Mouse (Mus musculus): ENCODE measurements around the gene Ripk4. TPM values are rescaled to one million over a fixed set of nuclear protein-coding genes. Genes with fewer than 3 reads are reported as not detected.

The Ripk4 gene
- polyA plus RNA-seq, 1 experiment from 2014 or later = 20.2 TPM

DNA sequence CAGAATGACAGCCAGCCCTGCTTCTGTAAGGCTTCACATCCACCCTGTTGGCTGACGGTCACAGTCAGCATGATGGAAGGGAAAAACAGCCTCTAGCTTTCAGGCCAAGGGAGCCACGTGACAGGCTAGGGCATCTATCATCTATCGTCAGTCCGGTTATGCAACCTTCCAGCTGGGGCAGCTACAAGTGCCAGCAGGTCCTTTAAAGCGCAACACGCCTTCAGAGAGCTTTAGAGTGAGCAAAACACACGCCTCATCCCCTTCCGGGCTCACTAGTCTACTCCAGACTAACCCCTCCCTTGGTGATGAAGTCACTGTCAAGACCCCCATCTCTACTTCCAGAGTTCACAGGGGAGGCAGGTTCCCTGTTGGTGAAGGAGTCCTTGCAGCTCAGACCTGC, 11.7 kb downstream of the Ripk4 start:
- WGBS = 20% methylated on average over 8 of the region's 8 CpGs
- no peak overlapping the region for H3K27ac ChIP-seq (ENCODE audit: low read length)

DNA sequence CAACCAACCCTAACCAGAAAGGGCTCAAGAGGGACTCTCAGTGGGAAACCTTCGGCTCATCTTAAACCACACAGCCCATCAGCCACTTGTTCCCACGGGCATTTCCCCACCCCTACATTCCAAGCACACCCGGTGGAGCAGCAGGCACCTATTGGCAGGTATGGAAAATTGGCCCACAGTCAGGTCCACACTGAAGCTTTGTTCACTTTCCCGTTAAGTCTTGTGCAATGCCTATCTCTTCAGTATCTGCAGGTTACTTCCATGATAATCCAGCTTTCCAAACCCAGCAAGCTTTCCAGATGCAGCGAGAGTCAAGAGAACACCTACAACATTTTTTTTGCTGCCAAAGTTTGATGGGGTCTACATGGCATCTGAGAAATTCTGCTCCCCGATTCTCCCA, 15.2 kb downstream of the Ripk4 start:
- ATAC-seq (no peak), DNase-seq (ENCODE audit: low spot score) (no peak)
- H3K4me3 ChIP-seq (ENCODE audit: low read depth, low read length) = no peak overlapping the region
- H3K27me3 ChIP-seq (replicated peaks; ENCODE audit: insufficient read depth, low read length) = no peaks in the 10 kb centered on the region
- no peak overlapping the region for H3K27ac ChIP-seq (ENCODE audit: low read length)
- H3K36me3 ChIP-seq (ENCODE audit: insufficient read depth, low read length) = no peaks in the 10 kb centered on the region
- 63% methylated on average over 6 of the region's 6 CpGs for WGBS
- no peaks in the 10 kb centered on the region for H3K9me3 ChIP-seq (ENCODE audit: low read length)
- no peak overlapping the region for H3K4me2 ChIP-seq (replicated peaks; ENCODE audit: low read depth, low read length)
- no peak overlapping the region for H3K9ac ChIP-seq (replicated peaks; ENCODE audit: low read depth)
- H3K4me1 ChIP-seq (ENCODE audit: insufficient read depth, low read depth, low read length) = peaks cover 4% of the 10 kb centered on the region; the same call in 1 of the 2 replicates
- TF ChIP-seq EP300 (IDR thresholded peaks at IDR 0.05) = no peak
- no peak for TF ChIP-seq CTCF (IDR thresholded peaks at IDR 0.05)

More for the DNA sequence above, 11.7 kb downstream of the Ripk4 start:
- peak; percentile 91 for DNase-seq (ENCODE audit: low spot score)
- Histone ChIP-seq H3K27me3 (replicated peaks; ENCODE audit: insufficient read depth, low read length) (no peaks in the 10 kb centered on the region), H3K4me2 (replicated peaks; ENCODE audit: low read depth, low read length) (no peak overlapping the region), H3K9me3 (ENCODE audit: low read length) (no peaks in the 10 kb centered on the region), H3K4me1 (ENCODE audit: insufficient read depth, low read depth, low read length) (peaks cover 4% of the 10 kb centered on the region; the same call in 1 of the 2 replicates), H3K36me3 (ENCODE audit: insufficient read depth, low read length) (no peaks in the 10 kb centered on the region), H3K4me3 (ENCODE audit: low read depth, low read length) (no peak overlapping the region), H3K9ac (replicated peaks; ENCODE audit: low read depth) (no peak overlapping the region)
- peak; percentile 92 for ATAC-seq
- no peak for TF ChIP-seq CTCF (IDR thresholded peaks at IDR 0.05)
- no peak for TF ChIP-seq EP300 (IDR thresholded peaks at IDR 0.05)

DNA sequence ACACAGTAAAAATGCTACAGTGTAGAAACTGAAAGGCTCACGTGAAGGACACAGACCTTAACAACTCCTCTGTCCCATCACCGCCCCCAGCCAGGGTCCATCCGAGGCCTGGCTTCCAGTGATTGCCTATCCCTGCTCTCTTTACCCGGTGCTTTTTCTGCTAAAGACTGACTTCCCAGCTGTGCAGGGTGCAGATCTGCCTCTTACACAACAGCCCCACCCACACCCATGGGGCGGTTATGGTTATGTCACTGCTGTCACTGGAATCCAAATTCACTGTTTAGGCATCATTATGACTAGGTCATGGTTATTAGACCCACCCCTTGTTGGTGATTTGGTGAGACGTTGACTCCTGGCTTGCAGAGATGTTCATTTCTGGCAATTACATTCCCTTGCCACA, 25.6 kb downstream of the Ripk4 start:
- H3K4me2 ChIP-seq (replicated peaks; ENCODE audit: low read depth, low read length) = no peak overlapping the region
- WGBS = 73% methylated on average over 6 of the region's 6 CpGs
- no peaks in the 10 kb centered on the region for H3K27me3 ChIP-seq (replicated peaks; ENCODE audit: insufficient read depth, low read length)
- H3K4me3 ChIP-seq (ENCODE audit: low read depth, low read length) = no peak overlapping the region
- H3K9ac ChIP-seq (replicated peaks; ENCODE audit: low read depth) = no peak overlapping the region
- H3K4me1 ChIP-seq (ENCODE audit: insufficient read depth, low read depth, low read length) = no peaks in the 10 kb centered on the region; the same call in 1 of the 2 replicates
- DNase-seq (ENCODE audit: low spot score) (no peak), ATAC-seq (no peak)
- no peaks in the 10 kb centered on the region for H3K36me3 ChIP-seq (ENCODE audit: insufficient read depth, low read length)
- TF ChIP-seq EP300 (IDR thresholded peaks at IDR 0.05) = no peak
- TF ChIP-seq CTCF (IDR thresholded peaks at IDR 0.05) = no peak
- H3K27ac ChIP-seq (ENCODE audit: low read length) = no peak overlapping the region
- H3K9me3 ChIP-seq (ENCODE audit: low read length) = no peaks in the 10 kb centered on the region

DNA sequence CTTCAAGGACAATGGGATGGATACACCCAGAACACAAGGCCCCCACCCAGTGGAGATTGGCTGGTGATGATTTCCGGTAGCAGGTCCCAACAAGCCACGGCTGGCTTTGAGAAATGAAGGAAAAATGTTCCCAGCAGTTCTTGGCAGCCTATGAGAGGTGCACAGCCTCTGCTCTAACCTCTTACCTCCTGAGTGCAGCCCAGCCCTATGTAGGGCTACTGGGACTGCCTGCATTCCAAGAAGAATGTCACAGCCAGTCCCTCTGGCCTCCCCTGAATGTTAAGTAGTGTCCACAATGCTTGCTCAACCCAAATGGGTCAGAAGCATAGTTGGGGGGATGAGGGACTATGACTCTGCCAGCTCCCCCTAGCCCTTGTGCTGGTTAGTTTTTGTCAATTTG, 27.0 kb downstream of the Ripk4 start:
- no peaks in the 10 kb centered on the region for H3K27me3 ChIP-seq (replicated peaks; ENCODE audit: insufficient read depth, low read length)
- peak; percentile 48 for TF ChIP-seq EP300 (IDR thresholded peaks at IDR 0.05)
- no peak for TF ChIP-seq CTCF (IDR thresholded peaks at IDR 0.05)
- H3K27ac ChIP-seq (ENCODE audit: low read length) = no peak overlapping the region
- H3K9me3 ChIP-seq (ENCODE audit: low read length) = no peaks in the 10 kb centered on the region
- H3K36me3 ChIP-seq (ENCODE audit: insufficient read depth, low read length) = no peaks in the 10 kb centered on the region
- H3K4me3 ChIP-seq (ENCODE audit: low read depth, low read length) = no peak overlapping the region
- peak; percentile 58 for DNase-seq (ENCODE audit: low spot score)
- H3K9ac ChIP-seq (replicated peaks; ENCODE audit: low read depth) = no peak overlapping the region
- ATAC-seq = peak; percentile 93
- 63% methylated on average over 2 of the region's 2 CpGs for WGBS
- H3K4me2 ChIP-seq (replicated peaks; ENCODE audit: low read depth, low read length) = no peak overlapping the region
- no peaks in the 10 kb centered on the region; the same call in 1 of the 2 replicates for H3K4me1 ChIP-seq (ENCODE audit: insufficient read depth, low read depth, low read length)

DNA sequence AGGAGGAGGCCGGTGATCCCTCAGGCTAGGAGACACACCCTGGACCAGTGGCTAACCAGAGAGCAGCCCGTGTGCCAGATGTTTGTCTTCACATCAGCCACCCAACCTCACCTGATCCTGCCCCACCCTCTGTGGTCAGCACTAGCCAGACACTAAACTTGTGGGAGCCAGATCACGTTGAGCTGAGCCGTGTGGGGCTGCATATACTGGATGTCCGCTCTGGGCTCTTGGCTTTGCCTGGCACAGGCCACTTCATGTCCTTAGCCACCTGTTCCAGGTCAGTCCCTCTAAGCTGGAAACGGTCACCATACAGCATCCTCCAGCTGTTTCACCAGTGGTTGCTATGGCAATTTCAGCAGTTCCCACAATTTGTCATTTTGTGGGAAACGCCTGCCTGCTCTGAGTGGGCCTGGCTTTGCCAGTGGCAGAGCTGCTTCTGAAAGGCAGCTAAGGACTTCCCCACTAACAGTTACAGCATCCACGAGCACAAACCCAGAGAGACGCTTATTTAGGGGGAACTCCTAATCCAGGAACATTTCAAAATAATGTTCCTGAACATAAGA, 28.7 kb downstream of the Ripk4 start:
- ATAC-seq (no peak), DNase-seq (ENCODE audit: low spot score) (no peak)
- Histone ChIP-seq H3K4me1 (ENCODE audit: insufficient read depth, low read depth, low read length) (no peaks in the 10 kb centered on the region; the same call in 1 of the 2 replicates), H3K4me3 (ENCODE audit: low read depth, low read length) (no peak overlapping the region), H3K4me2 (replicated peaks; ENCODE audit: low read depth, low read length) (no peak overlapping the region), H3K27me3 (replicated peaks; ENCODE audit: insufficient read depth, low read length) (no peaks in the 10 kb centered on the region), H3K27ac (ENCODE audit: low read length) (no peak overlapping the region), H3K36me3 (ENCODE audit: insufficient read depth, low read length) (no peaks in the 10 kb centered on the region), H3K9me3 (ENCODE audit: low read length) (no peaks in the 10 kb centered on the region), H3K9ac (replicated peaks; ENCODE audit: low read depth) (no peak overlapping the region)
- TF ChIP-seq EP300 (IDR thresholded peaks at IDR 0.05) = no peak
- TF ChIP-seq CTCF (IDR thresholded peaks at IDR 0.05) = no peak
- WGBS = 42% methylated on average over 9 of the region's 9 CpGs

DNA sequence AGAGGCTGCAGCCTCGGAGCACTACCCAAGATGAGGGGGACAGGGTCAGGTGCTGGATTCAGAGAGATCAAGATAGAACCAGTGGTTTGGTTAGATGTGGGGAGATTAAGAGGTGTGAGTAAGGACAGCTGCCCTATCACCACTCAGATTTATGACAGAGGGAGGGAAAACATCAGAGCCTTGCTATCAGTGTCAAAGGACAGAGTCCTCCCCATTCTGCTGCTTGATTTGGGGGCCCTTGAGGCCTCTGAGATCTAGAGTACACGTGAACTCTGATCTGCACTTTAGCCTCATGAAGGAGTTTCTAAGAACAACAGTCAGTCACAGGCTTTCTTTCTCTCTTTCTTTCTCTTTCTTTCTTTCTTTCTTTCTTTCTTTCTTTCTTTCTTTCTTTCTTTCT, 30.0 kb downstream of the Ripk4 start:
- no peak for DNase-seq (ENCODE audit: low spot score)
- Histone ChIP-seq H3K9me3 (ENCODE audit: low read length) (no peaks in the 10 kb centered on the region), H3K27me3 (replicated peaks; ENCODE audit: insufficient read depth, low read length) (no peaks in the 10 kb centered on the region), H3K4me2 (replicated peaks; ENCODE audit: low read depth, low read length) (no peak overlapping the region), H3K36me3 (ENCODE audit: insufficient read depth, low read length) (no peaks in the 10 kb centered on the region), H3K9ac (replicated peaks; ENCODE audit: low read depth) (no peak overlapping the region), H3K4me3 (ENCODE audit: low read depth, low read length) (no peak overlapping the region), H3K27ac (ENCODE audit: low read length) (no peak overlapping the region), H3K4me1 (ENCODE audit: insufficient read depth, low read depth, low read length) (no peaks in the 10 kb centered on the region; the same call in 1 of the 2 replicates)
- no peak for TF ChIP-seq EP300 (IDR thresholded peaks at IDR 0.05)
- TF ChIP-seq CTCF (IDR thresholded peaks at IDR 0.05) = no peak
- 47% methylated on average over 2 of the region's 2 CpGs for WGBS
- ATAC-seq = no peak

Measured in lung, postnatal 0 days (tissue).